Mouse (Mus musculus): Measurements from ENCODE around the gene Mindy4b-ps. TPM values are rescaled to one million over a fixed set of nuclear protein-coding genes. Genes with fewer than 3 reads are reported as not detected.

The Mindy4b-ps gene
- polyA plus RNA-seq, 1 experiment from 2014 or later = 0.13 TPM

GRCm38 (mm10) chr3:58817337-58817736 lies 4.8 kb downstream of the Mindy4b-ps start:
- Histone ChIP-seq H3K4me1 (peaks cover 6% of the 10 kb centered on the region; the same call in 1 of the 2 replicates), H3K9me3 (no peaks in the 10 kb centered on the region), H3K4me3 (no peak overlapping the region), H3K4me2 (no peak overlapping the region), H3K36me3 (no peaks in the 10 kb centered on the region), H3K27ac (replicated peaks) (no peak overlapping the region), H3K9ac (no peak overlapping the region), H3K27me3 (replicated peaks) (peaks cover 3% of the 10 kb centered on the region; the same call in 1 of the 2 replicates)
- 31% methylated on average over 6 of the region's 6 CpGs for WGBS
- no peak for ATAC-seq (ENCODE audit: extremely low read depth, insufficient number of reproducible peaks, low FRiP score, low TSS enrichment)

- Histone ChIP-seq H3K27ac (replicated peaks) (no peak overlapping the region), H3K4me1 (peaks cover 13% of the 10 kb centered on the region), H3K9ac (no peak overlapping the region), H3K9me3 (no peaks in the 10 kb centered on the region), H3K27me3 (replicated peaks) (peaks cover 13% of the 10 kb centered on the region), H3K36me3 (no peaks in the 10 kb centered on the region), H3K4me3 (no peak overlapping the region), H3K4me2 (no peak overlapping the region)
- WGBS = 76% methylated on average over 3 of the region's 3 CpGs
- no peak for ATAC-seq (ENCODE audit: extremely low read depth, insufficient number of reproducible peaks, low FRiP score, low TSS enrichment)
Observed at GRCm38 (mm10) chr3:58814191-58814590, 7.9 kb downstream of the Mindy4b-ps start.

- Histone ChIP-seq H3K4me1 (peaks cover 10% of the 10 kb centered on the region), H3K4me3 (no peak overlapping the region), H3K9me3 (no peaks in the 10 kb centered on the region), H3K36me3 (no peaks in the 10 kb centered on the region), H3K9ac (no peak overlapping the region), H3K27ac (replicated peaks) (no peak overlapping the region), H3K27me3 (replicated peaks) (peaks cover 14% of the 10 kb centered on the region), H3K4me2 (no peak overlapping the region)
- 37% methylated on average over 11 of the region's 11 CpGs for WGBS
- ATAC-seq (ENCODE audit: extremely low read depth, insufficient number of reproducible peaks, low FRiP score, low TSS enrichment) = no peak
Observed at GRCm38 (mm10) chr3:58810353-58810752, 11.8 kb downstream of the Mindy4b-ps start.

GRCm38 (mm10) chr3:58809111-58809915 lies 12.8 kb downstream of the Mindy4b-ps start:
- Histone ChIP-seq H3K27ac (replicated peaks) (no peak overlapping the region), H3K4me3 (no peak overlapping the region)
- 64% methylated on average over 12 of the region's 12 CpGs for WGBS

GRCm38 (mm10) chr3:58808636-58809035 lies 13.5 kb downstream of the Mindy4b-ps start:
- H3K4me3 ChIP-seq = no peak overlapping the region
- no peak overlapping the region for H3K4me2 ChIP-seq
- no peak overlapping the region for H3K27ac ChIP-seq (replicated peaks)
- H3K9me3 ChIP-seq = no peaks in the 10 kb centered on the region
- peaks cover 14% of the 10 kb centered on the region for H3K27me3 ChIP-seq (replicated peaks)
- H3K4me1 ChIP-seq = peaks cover 22% of the 10 kb centered on the region
- no peak for ATAC-seq (ENCODE audit: extremely low read depth, insufficient number of reproducible peaks, low FRiP score, low TSS enrichment)
- H3K9ac ChIP-seq = no peak overlapping the region
- H3K36me3 ChIP-seq = no peaks in the 10 kb centered on the region
- WGBS = 85% methylated on average over 5 of the region's 5 CpGs

More at GRCm38 (mm10) chr3:58809111-58809915, 12.8 kb downstream of the Mindy4b-ps start:
- H3K4me2 ChIP-seq = no peak overlapping the region
- no peak overlapping the region for H3K9ac ChIP-seq
- peaks cover 21% of the 10 kb centered on the region for H3K4me1 ChIP-seq
- H3K9me3 ChIP-seq = no peaks in the 10 kb centered on the region
- no peaks in the 10 kb centered on the region for H3K36me3 ChIP-seq
- peaks cover 14% of the 10 kb centered on the region for H3K27me3 ChIP-seq (replicated peaks)
- no peak for ATAC-seq (ENCODE audit: extremely low read depth, insufficient number of reproducible peaks, low FRiP score, low TSS enrichment)

GRCm38 (mm10) chr3:58804745-58805144 lies 17.4 kb downstream of the Mindy4b-ps start:
- Histone ChIP-seq H3K9me3 (no peaks in the 10 kb centered on the region), H3K27me3 (replicated peaks) (peaks cover 8% of the 10 kb centered on the region; the same call in 1 of the 2 replicates), H3K27ac (replicated peaks) (no peak overlapping the region), H3K36me3 (no peaks in the 10 kb centered on the region), H3K9ac (no peak overlapping the region), H3K4me3 (no peak overlapping the region), H3K4me2 (no peak overlapping the region), H3K4me1 (peaks cover 15% of the 10 kb centered on the region)
- WGBS = 40% methylated on average over 6 of the region's 6 CpGs
- peak; percentile 73 for ATAC-seq (ENCODE audit: extremely low read depth, insufficient number of reproducible peaks, low FRiP score, low TSS enrichment)

GRCm38 (mm10) chr3:58798676-58799075 lies 23.4 kb downstream of the Mindy4b-ps start:
- 63% methylated on average over 4 of the region's 4 CpGs for WGBS
- Histone ChIP-seq H3K9me3 (no peaks in the 10 kb centered on the region), H3K36me3 (no peaks in the 10 kb centered on the region), H3K9ac (no peak overlapping the region), H3K4me2 (no peak overlapping the region), H3K4me3 (no peak overlapping the region), H3K27me3 (replicated peaks) (no peaks in the 10 kb centered on the region), H3K4me1 (no peaks in the 10 kb centered on the region), H3K27ac (replicated peaks) (no peak overlapping the region)
- no peak for ATAC-seq (ENCODE audit: extremely low read depth, insufficient number of reproducible peaks, low FRiP score, low TSS enrichment)

GRCm38 (mm10) chr3:58798245-58798644 lies 23.9 kb downstream of the Mindy4b-ps start:
- no peaks in the 10 kb centered on the region for H3K27me3 ChIP-seq (replicated peaks)
- H3K9ac ChIP-seq = no peak overlapping the region
- no peaks in the 10 kb centered on the region for H3K4me1 ChIP-seq
- no peak for ATAC-seq (ENCODE audit: extremely low read depth, insufficient number of reproducible peaks, low FRiP score, low TSS enrichment)
- H3K4me3 ChIP-seq = no peak overlapping the region
- H3K36me3 ChIP-seq = no peaks in the 10 kb centered on the region
- H3K4me2 ChIP-seq = no peak overlapping the region
- WGBS = 83% methylated on average over 8 of the region's 8 CpGs
- no peak overlapping the region for H3K27ac ChIP-seq (replicated peaks)
- H3K9me3 ChIP-seq = no peaks in the 10 kb centered on the region

- Histone ChIP-seq H3K4me1 (peaks cover 16% of the 10 kb centered on the region; the same call in 1 of the 2 replicates), H3K36me3 (no peaks in the 10 kb centered on the region), H3K4me2 (no peak overlapping the region), H3K27me3 (replicated peaks) (no peaks in the 10 kb centered on the region), H3K9me3 (no peaks in the 10 kb centered on the region), H3K9ac (no peak overlapping the region), H3K27ac (replicated peaks) (no peak overlapping the region), H3K4me3 (no peak overlapping the region)
- WGBS = 70% methylated on average over 7 of the region's 7 CpGs
- ATAC-seq (ENCODE audit: extremely low read depth, insufficient number of reproducible peaks, low FRiP score, low TSS enrichment) = no peak
Observed at GRCm38 (mm10) chr3:58789473-58789872, 32.6 kb downstream of the Mindy4b-ps start.

GRCm38 (mm10) chr3:58789033-58789432 lies 33.1 kb downstream of the Mindy4b-ps start:
- Histone ChIP-seq H3K9ac (no peak overlapping the region), H3K36me3 (no peaks in the 10 kb centered on the region), H3K4me2 (no peak overlapping the region), H3K4me1 (peaks cover 16% of the 10 kb centered on the region; the same call in 1 of the 2 replicates), H3K27me3 (replicated peaks) (no peaks in the 10 kb centered on the region), H3K4me3 (no peak overlapping the region), H3K27ac (replicated peaks) (no peak overlapping the region), H3K9me3 (no peaks in the 10 kb centered on the region)
- no peak for ATAC-seq (ENCODE audit: extremely low read depth, insufficient number of reproducible peaks, low FRiP score, low TSS enrichment)
- 47% methylated on average over 5 of the region's 5 CpGs for whole genome bisulfite sequencing

- WGBS = 65% methylated on average over 4 of the region's 4 CpGs
- no peak overlapping the region for H3K9ac ChIP-seq
- H3K4me3 ChIP-seq = no peak overlapping the region
- ATAC-seq (ENCODE audit: extremely low read depth, insufficient number of reproducible peaks, low FRiP score, low TSS enrichment) = no peak
- H3K27ac ChIP-seq (replicated peaks) = no peak overlapping the region
- no peak overlapping the region for H3K4me2 ChIP-seq
- no peaks in the 10 kb centered on the region for H3K36me3 ChIP-seq
- H3K27me3 ChIP-seq (replicated peaks) = no peaks in the 10 kb centered on the region
- H3K9me3 ChIP-seq = no peaks in the 10 kb centered on the region
- H3K4me1 ChIP-seq = peaks cover 16% of the 10 kb centered on the region; the same call in 1 of the 2 replicates
Observed at GRCm38 (mm10) chr3:58786470-58786869, 35.6 kb downstream of the Mindy4b-ps start.

- H3K9me3 ChIP-seq = no peaks in the 10 kb centered on the region
- 9% methylated on average over 10 of the region's 10 CpGs for WGBS
- no peaks in the 10 kb centered on the region for H3K36me3 ChIP-seq
- no peak overlapping the region for H3K27ac ChIP-seq (replicated peaks)
- peaks cover 14% of the 10 kb centered on the region; the same call in 1 of the 2 replicates for H3K4me1 ChIP-seq
- no peaks in the 10 kb centered on the region for H3K27me3 ChIP-seq (replicated peaks)
- ATAC-seq (ENCODE audit: extremely low read depth, insufficient number of reproducible peaks, low FRiP score, low TSS enrichment) = no peak
- H3K4me2 ChIP-seq = peak overlapping the region; percentile 5; the same call in 1 of the 2 replicates
- H3K9ac ChIP-seq = peak overlapping the region; percentile 42; the same call in 1 of the 2 replicates
- H3K4me3 ChIP-seq = no peak overlapping the region
Observed at GRCm38 (mm10) chr3:58785863-58786262, 36.2 kb downstream of the Mindy4b-ps start.

Measured in heart, embryonic 13.5 days (tissue).